Mouse (Mus musculus): ENCODE data around the gene Hoxa11. TPM values are rescaled to one million over a fixed set of nuclear protein-coding genes. Genes with fewer than 3 reads are reported as not detected.

The Hoxa11 gene
- polyA plus RNA-seq, 1 experiment from 2014 or later = 27.9 TPM

DNA sequence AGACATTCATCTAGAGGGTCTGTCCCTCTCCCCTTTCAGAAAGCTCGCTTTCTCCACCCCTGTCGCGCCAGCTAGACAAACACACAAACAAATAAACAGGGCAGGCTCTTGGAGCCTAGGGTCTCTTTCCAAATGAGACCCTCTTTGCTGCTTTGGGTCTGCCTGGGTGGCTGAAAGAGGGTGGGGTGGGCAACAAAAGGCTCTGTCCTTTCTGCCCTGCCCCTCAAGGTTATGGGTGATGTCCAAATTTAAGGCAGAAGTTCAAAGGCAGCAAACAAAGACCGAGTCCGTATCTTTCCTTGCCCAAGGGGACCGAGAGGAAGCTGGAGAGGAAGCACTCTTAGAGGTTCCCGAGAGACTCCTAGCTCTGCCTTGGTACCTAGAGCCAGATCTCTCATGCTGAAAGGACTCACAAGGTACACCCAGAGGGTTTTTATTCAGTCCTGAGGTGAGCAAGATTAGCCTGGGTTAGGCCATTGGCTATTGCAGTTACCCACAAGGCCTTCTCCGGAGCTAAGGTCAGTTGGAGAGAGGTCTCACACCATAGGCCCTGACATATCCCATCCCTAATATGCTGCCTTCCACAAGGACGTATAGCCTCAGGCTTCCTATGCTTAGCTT is 4.5 kb downstream of the Hoxa11 start:
- WGBS = 10% methylated on average over 9 of the region's 9 CpGs
- H3K27me3 ChIP-seq (ENCODE audit: insufficient read depth, low read length) = 0 out of 2 replicates have a peak, but pooled peaks cover 3% of the 10 kb centered on the region
- ATAC-seq (ENCODE audit: low FRiP score, low TSS enrichment) = 0 out of 2 replicates have a peak, but pooled peaks have one; percentile 26
- peaks cover 32% of the 10 kb centered on the region for H3K4me1 ChIP-seq (ENCODE audit: insufficient read depth, low read length)
- no peaks in the 10 kb centered on the region for H3K9me3 ChIP-seq (ENCODE audit: low read length)
- peak overlapping the region; percentile 98 for H3K9ac ChIP-seq (replicated peaks; ENCODE audit: low read length)
- H3K4me3 ChIP-seq (ENCODE audit: low read length) = peak overlapping the region; percentile 83
- no peaks in the 10 kb centered on the region; the same call in 1 of the 2 replicates for H3K36me3 ChIP-seq (ENCODE audit: insufficient read depth, low read length)
- peak overlapping the region; percentile 84 for H3K4me2 ChIP-seq (replicated peaks; ENCODE audit: low read depth, low read length)
- H3K27ac ChIP-seq (ENCODE audit: low read length) = peak overlapping the region; percentile 99

DNA sequence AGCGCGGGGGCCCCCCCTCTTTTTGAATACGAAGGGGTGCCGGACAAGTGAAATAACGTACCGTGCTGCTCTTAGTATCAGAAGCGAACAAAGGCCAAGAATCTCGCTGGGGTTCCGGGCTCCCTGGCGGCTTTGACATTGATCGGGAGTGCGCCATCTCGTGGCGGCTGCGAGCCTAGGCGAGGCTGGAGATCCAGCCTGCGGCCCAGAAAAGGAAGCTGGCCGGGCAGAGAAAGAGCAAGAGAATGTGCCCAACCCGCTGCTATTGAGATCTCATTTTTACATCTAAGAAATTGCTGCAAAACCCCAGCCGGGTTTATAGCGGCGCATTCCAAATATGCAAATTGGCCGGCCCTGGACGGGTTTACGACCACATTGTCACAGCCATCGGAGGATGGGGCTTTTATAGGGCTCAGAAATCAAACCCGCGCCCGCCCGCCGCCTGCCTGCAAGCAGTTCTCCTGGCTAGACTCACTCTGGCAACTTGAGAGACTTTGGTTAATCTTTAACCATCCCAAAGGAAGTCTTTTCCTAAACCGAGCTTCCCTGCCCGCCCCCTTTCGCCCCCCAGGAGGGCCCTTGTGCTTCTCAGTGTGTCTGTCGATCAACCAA is 5.1 kb downstream of the Hoxa11 start, which contains the start of gene Hoxa10:
Hoxa10 (minus strand) TSS at position 466 of the 612 bp plus-strand sequence.
- Histone ChIP-seq H3K27me3 (ENCODE audit: insufficient read depth, low read length) (0 out of 2 replicates have a peak, but pooled peaks cover 3% of the 10 kb centered on the region), H3K9ac (replicated peaks; ENCODE audit: low read length) (peak within 1 kb of the TSS; percentile 98), H3K9me3 (ENCODE audit: low read length) (no peaks in the 10 kb centered on the region), H3K4me1 (ENCODE audit: insufficient read depth, low read length) (peaks cover 38% of the 10 kb centered on the region), H3K27ac (ENCODE audit: low read length) (peak within 1 kb of the TSS; percentile 99), H3K4me3 (ENCODE audit: low read length) (peak within 1 kb of the TSS; percentile 83), H3K4me2 (replicated peaks; ENCODE audit: low read depth, low read length) (peak within 1 kb of the TSS; percentile 84), H3K36me3 (ENCODE audit: insufficient read depth, low read length) (no peaks in the 10 kb centered on the region; the same call in 1 of the 2 replicates)
- whole genome bisulfite sequencing = under 1% methylated on average over 35 of the region's 35 CpGs
- peak; percentile 74 for ATAC-seq (ENCODE audit: low FRiP score, low TSS enrichment)

DNA sequence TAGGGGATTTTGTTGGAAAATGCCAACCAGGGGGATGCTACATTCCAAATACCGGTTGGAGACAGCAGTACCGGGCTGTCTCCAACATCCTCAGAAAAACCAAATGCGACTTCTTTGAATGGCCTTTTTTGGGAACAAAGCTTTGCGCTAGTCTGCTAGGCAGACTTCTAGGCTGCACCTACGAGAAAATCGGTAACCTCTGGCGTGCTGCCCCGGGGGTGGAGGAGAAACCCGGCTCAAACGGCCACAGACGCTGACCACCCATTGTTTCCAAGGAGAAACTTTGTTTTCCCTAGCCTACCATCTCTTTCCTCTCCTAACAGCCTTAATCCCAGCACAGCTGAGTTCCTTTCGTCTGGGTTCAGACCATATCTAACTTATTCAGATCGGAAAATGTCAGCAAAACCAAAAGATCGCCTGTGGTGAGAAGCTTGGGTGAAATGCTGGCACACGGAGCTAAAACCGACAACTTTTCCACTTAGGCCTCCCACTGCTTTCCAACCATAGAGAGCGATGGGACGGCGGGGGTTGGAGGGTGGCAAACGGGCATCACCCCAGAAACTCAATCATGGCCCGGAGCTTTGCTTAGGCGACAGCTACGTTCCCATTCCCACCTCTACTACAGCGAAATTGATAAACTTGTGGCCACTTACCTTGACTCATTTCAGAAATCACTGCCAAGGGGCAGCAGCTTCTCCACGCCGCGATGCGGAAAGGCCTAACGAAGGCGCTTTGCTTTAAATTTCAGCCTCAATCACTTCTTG is 5.8 kb downstream of the Hoxa11 start:
- Histone ChIP-seq H3K36me3 (ENCODE audit: insufficient read depth, low read length) (no peaks in the 10 kb centered on the region; the same call in 1 of the 2 replicates), H3K27ac (ENCODE audit: low read length) (peak overlapping the region; percentile 99), H3K4me2 (replicated peaks; ENCODE audit: low read depth, low read length) (peak overlapping the region; percentile 84), H3K9me3 (ENCODE audit: low read length) (no peaks in the 10 kb centered on the region), H3K4me1 (ENCODE audit: insufficient read depth, low read length) (peaks cover 45% of the 10 kb centered on the region), H3K9ac (replicated peaks; ENCODE audit: low read length) (peak overlapping the region; percentile 98), H3K27me3 (ENCODE audit: insufficient read depth, low read length) (0 out of 2 replicates have a peak, but pooled peaks cover 3% of the 10 kb centered on the region), H3K4me3 (ENCODE audit: low read length) (peak overlapping the region; percentile 83)
- ATAC-seq (ENCODE audit: low FRiP score, low TSS enrichment) = no peak
- WGBS = 0% methylated on average over 30 of the region's 30 CpGs

DNA sequence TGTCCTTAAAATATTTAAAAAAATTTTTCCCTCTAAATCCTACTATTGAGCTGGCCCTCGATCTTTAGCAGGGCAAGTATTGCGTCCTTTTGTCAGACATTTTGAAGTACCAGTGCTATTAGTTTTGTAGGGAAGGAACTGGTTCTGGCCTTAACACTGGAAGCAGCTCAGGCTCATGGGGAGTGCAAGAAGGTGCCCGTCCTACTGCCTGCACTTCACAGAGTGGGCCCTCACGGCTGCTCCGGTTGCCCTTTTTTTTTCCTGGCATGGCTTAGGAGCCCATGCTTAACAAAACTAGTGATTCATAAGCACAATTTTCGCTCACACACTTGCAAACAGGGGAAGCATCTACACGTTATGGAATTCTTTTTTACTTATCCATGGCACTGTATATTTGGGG is 6.6 kb downstream of the Hoxa11 start:
- Histone ChIP-seq H3K4me3 (ENCODE audit: low read length) (peak overlapping the region; percentile 83), H3K27ac (ENCODE audit: low read length) (peak overlapping the region; percentile 73; the same call in 1 of the 2 replicates), H3K9me3 (ENCODE audit: low read length) (no peaks in the 10 kb centered on the region), H3K27me3 (ENCODE audit: insufficient read depth, low read length) (0 out of 2 replicates have a peak, but pooled peaks cover 3% of the 10 kb centered on the region), H3K4me1 (ENCODE audit: insufficient read depth, low read length) (peaks cover 45% of the 10 kb centered on the region), H3K36me3 (ENCODE audit: insufficient read depth, low read length) (no peaks in the 10 kb centered on the region; the same call in 1 of the 2 replicates), H3K9ac (replicated peaks; ENCODE audit: low read length) (peak overlapping the region; percentile 83), H3K4me2 (replicated peaks; ENCODE audit: low read depth, low read length) (peak overlapping the region; percentile 84)
- ATAC-seq (ENCODE audit: low FRiP score, low TSS enrichment) = no peak
- 2% methylated on average over 7 of the region's 7 CpGs for WGBS

DNA sequence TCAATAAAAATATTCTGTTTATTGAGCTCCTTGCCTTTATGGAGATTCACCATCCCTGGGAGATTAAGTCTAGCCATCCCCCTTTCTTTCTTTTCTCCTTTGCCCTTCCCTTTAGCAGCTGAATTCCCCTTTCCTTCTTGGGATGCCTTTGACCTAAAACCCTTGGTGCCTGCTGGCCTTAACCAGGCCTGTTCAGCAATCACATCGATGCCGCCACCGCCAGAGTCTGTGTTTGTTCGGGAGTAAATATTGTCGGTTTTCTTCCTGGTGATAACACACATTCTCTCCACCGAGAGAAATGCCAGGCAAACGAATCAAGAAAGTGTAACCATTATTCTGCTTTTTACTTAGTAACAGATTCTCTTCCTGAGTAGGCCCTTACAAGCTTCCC is 7.5 kb downstream of the Hoxa11 start:
- Histone ChIP-seq H3K9me3 (ENCODE audit: low read length) (no peaks in the 10 kb centered on the region), H3K27ac (ENCODE audit: low read length) (peak overlapping the region; percentile 86), H3K36me3 (ENCODE audit: insufficient read depth, low read length) (no peaks in the 10 kb centered on the region; the same call in 1 of the 2 replicates), H3K4me1 (ENCODE audit: insufficient read depth, low read length) (peaks cover 45% of the 10 kb centered on the region), H3K27me3 (ENCODE audit: insufficient read depth, low read length) (0 out of 2 replicates have a peak, but pooled peaks cover 3% of the 10 kb centered on the region), H3K4me2 (replicated peaks; ENCODE audit: low read depth, low read length) (peak overlapping the region; percentile 84), H3K9ac (replicated peaks; ENCODE audit: low read length) (peak overlapping the region; percentile 99), H3K4me3 (ENCODE audit: low read length) (peak overlapping the region; percentile 83)
- ATAC-seq (ENCODE audit: low FRiP score, low TSS enrichment) = no peak
- WGBS = 6% methylated on average over 7 of the region's 7 CpGs

DNA sequence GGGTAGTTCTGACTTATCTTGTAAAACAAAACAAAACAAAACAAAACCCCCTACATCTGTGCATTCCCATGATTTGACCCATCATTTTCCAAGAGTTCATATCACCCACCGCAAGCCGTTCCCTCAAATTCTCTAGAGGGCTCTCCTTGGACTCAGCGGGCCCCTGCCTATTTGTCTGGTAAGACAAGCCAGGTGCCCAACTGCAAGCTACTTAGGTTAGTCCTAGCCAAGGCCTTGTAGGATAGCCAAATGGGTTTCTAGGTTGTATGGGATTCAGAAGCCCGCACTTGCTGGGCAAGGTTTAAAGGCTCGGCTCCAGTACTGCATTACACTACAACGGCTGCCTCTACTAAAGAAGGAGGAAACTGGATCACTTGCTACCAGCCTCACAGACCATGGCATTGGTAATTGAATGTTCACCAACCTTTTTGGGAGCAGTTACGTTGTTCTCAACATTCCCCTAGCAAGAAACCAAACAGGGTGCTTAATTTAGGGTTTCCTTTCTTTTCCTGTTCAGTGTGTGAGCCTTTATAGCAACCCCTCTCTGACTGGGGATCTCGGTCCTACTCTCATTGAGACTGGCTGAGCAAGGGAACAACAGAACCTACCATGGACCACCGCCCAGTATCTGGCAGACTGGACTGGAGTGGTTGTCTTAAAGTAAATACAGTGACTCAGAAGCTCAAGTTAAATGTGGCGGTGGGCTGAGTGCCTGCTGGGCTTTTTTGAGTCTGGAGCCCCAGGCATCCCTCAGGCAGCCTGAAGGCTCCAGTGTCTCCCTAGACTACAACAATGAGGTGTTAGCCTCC is 8.1 kb downstream of the Hoxa11 start:
- H3K9me3 ChIP-seq (ENCODE audit: low read length) = no peaks in the 10 kb centered on the region
- H3K4me3 ChIP-seq (ENCODE audit: low read length) = peak overlapping the region; percentile 83
- H3K4me1 ChIP-seq (ENCODE audit: insufficient read depth, low read length) = peaks cover 39% of the 10 kb centered on the region
- peak overlapping the region; percentile 84 for H3K4me2 ChIP-seq (replicated peaks; ENCODE audit: low read depth, low read length)
- ATAC-seq (ENCODE audit: low FRiP score, low TSS enrichment) = no peak
- H3K27ac ChIP-seq (ENCODE audit: low read length) = peak overlapping the region; percentile 86
- peak overlapping the region; percentile 99 for H3K9ac ChIP-seq (replicated peaks; ENCODE audit: low read length)
- H3K27me3 ChIP-seq (ENCODE audit: insufficient read depth, low read length) = 0 out of 2 replicates have a peak, but pooled peaks cover under 1% of the 10 kb centered on the region
- WGBS = 14% methylated on average over 10 of the region's 10 CpGs
- H3K36me3 ChIP-seq (ENCODE audit: insufficient read depth, low read length) = no peaks in the 10 kb centered on the region; the same call in 1 of the 2 replicates

DNA sequence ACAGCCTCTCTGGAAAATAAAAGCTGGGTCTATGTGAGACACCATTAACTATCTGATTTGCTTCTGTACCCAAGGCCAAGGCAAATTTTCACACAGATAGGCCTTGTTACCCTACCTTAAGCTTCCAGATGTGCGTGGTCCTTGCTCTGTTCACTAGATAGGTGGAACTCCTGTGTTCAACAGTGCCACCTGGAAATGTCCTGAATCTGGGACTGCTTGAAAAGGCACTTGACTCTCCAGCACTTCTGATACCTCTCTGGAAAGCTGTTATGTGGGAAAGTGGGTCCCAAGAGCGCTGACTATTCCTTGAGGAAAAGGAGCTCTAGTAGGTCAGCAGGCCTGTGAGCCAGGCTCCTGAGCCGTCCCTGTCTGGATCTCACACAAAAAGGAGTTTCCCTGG is 8.8 kb downstream of the Hoxa11 start:
- no peaks in the 10 kb centered on the region for H3K27me3 ChIP-seq (ENCODE audit: insufficient read depth, low read length)
- H3K36me3 ChIP-seq (ENCODE audit: insufficient read depth, low read length) = peaks cover 6% of the 10 kb centered on the region; the same call in 1 of the 2 replicates
- H3K4me1 ChIP-seq (ENCODE audit: insufficient read depth, low read length) = peaks cover 34% of the 10 kb centered on the region
- H3K4me3 ChIP-seq (ENCODE audit: low read length) = peak overlapping the region; percentile 83
- H3K27ac ChIP-seq (ENCODE audit: low read length) = peak overlapping the region; percentile 86
- peak overlapping the region; percentile 84 for H3K4me2 ChIP-seq (replicated peaks; ENCODE audit: low read depth, low read length)
- WGBS = 17% methylated on average over 3 of the region's 3 CpGs
- peak overlapping the region; percentile 99 for H3K9ac ChIP-seq (replicated peaks; ENCODE audit: low read length)
- H3K9me3 ChIP-seq (ENCODE audit: low read length) = no peaks in the 10 kb centered on the region
- ATAC-seq (ENCODE audit: low FRiP score, low TSS enrichment) = no peak

DNA sequence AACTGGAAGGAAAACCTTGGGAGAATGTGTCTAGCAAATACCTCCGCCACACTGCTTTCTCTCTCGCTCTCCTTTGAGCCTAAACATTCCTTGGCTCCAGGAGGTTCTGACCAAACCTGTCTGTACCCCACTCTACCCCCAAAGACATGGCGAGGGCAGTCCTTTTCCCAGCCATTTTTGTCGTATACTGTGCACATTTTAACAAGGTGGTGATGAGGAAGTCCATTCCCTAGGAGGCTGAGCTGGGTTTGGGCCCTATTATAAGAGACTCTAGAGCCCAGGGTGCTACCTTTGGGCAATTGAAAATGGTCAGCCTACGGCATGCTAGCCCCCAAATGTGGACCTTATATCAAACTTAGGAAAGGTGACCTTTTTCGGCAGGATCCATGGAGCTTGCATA is 9.7 kb downstream of the Hoxa11 start:
- Histone ChIP-seq H3K36me3 (ENCODE audit: insufficient read depth, low read length) (peaks cover 7% of the 10 kb centered on the region; the same call in 1 of the 2 replicates), H3K27ac (ENCODE audit: low read length) (peak overlapping the region; percentile 86), H3K4me3 (ENCODE audit: low read length) (peak overlapping the region; percentile 83), H3K4me2 (replicated peaks; ENCODE audit: low read depth, low read length) (peak overlapping the region; percentile 84), H3K9me3 (ENCODE audit: low read length) (no peaks in the 10 kb centered on the region), H3K27me3 (ENCODE audit: insufficient read depth, low read length) (no peaks in the 10 kb centered on the region), H3K4me1 (ENCODE audit: insufficient read depth, low read length) (peaks cover 25% of the 10 kb centered on the region), H3K9ac (replicated peaks; ENCODE audit: low read length) (peak overlapping the region; percentile 99)
- ATAC-seq (ENCODE audit: low FRiP score, low TSS enrichment) = no peak
- 27% methylated on average over 6 of the region's 6 CpGs for WGBS

DNA sequence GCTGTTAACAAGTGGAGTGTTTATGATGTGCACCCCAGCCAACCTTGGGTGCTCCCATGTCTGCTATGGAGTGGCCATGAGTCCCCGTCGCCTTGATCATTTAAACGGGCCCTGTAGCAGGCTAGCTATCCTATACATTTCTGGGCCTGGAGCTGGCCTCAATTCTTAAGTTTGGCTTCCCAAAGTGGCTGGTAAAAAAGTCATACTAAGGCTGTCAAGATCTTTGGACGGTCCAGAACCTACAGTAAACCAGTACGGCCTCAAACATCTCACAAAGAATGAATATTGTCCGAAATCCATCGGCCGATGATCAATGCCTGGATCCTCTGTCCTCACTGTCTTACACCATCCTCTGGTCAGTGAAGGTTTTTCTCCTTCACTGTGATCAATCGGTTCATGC is 10.3 kb downstream of the Hoxa11 start:
- WGBS = 13% methylated on average over 9 of the region's 9 CpGs
- peaks cover 7% of the 10 kb centered on the region; the same call in 1 of the 2 replicates for H3K36me3 ChIP-seq (ENCODE audit: insufficient read depth, low read length)
- peak overlapping the region; percentile 86 for H3K27ac ChIP-seq (ENCODE audit: low read length)
- ATAC-seq (ENCODE audit: low FRiP score, low TSS enrichment) = 0 out of 2 replicates have a peak, but pooled peaks have one; percentile 8
- H3K27me3 ChIP-seq (ENCODE audit: insufficient read depth, low read length) = no peaks in the 10 kb centered on the region
- H3K4me2 ChIP-seq (replicated peaks; ENCODE audit: low read depth, low read length) = peak overlapping the region; percentile 84
- peak overlapping the region; percentile 83 for H3K4me3 ChIP-seq (ENCODE audit: low read length)
- peaks cover 22% of the 10 kb centered on the region for H3K4me1 ChIP-seq (ENCODE audit: insufficient read depth, low read length)
- H3K9me3 ChIP-seq (ENCODE audit: low read length) = no peaks in the 10 kb centered on the region
- peak overlapping the region; percentile 99 for H3K9ac ChIP-seq (replicated peaks; ENCODE audit: low read length)

Data from kidney, embryonic 16.5 days (tissue).